Mouse (Mus musculus): ENCODE results near the gene Xrra1.

The Xrra1 gene

GRCm38 (mm10) chr7:99858813-99859585, at the start of gene Xrra1:
Xrra1 (plus strand) TSS chr7:99859116.
- DNase-seq (ENCODE audit: low read depth, low spot score), result peak; percentile 96

DNA sequence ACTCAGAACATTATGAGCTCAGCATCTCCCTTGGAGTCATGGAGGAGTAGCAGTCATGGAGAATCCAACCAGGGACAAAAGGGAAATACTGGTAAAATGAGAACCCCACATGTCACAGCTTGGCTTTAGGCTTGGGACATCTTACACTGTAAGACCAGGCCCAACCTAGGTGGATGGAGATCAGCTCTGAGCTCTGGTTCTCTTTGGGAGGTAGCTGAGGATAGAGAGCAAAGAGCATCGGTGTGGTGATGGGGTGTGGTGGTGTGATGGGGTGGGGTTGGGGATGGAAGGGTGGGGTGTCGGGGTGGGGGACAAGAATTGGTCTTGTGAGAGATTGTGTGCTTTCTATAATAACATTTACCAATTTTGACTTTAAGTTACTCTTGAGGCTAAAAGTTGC, 48.1 kb upstream of the Xrra1 start:
- DNase-seq (ENCODE audit: low read depth, low spot score), result no peak

DNA sequence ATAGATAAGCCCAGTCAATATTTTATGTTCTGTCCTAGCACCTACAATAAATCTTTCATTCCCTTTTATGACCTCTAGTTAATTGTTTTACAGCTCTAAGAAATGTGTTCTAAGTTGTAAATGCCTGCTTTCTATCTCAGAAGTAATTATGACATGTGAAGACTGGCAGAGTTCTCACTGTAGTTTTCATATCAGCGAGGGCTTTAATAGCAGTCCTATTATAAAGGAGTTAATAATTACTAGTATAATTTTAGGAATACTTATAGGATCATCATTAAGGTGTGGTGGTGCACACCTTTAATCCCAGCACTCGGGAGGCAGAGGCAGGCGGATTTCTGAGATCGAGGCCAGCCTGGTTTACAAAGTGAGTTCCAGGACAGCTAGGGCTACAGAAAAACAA, 47.3 kb upstream of the Xrra1 start:
- DNase-seq (ENCODE audit: low read depth, low spot score), result no peak

GRCm38 (mm10) chr7:99813394-99813793, 45.5 kb upstream of the Xrra1 start:
- DNase-seq (ENCODE audit: low read depth, low spot score), result peak; percentile 65

DNA sequence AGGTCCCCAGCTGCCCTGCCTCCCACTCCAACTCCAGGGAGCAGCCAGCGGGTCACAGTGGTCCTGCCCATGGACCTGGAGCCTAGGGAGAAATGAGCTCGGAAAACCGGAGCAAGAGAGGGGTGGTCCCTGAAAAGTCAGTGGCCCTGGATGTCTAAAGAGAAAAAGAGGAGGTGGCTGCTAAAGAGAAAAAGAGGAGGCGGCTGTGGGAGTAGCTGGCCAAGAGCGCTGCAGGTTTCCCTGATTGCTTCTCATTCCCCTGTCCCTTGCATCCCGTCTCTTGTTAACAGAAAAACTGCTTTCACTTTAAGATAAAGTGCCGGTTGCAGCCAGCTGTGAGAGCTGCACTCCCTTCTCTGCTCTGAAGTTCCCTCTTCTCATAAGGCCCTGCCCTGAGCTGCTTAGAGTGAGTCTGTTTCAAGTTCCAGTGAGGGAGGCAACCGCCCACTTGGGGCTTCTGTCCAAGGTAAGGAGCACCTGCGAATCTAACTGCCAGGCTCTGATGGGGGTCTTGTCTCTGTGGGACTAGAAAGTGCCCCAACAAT, 40.7 kb upstream of the Xrra1 start:
- DNase-seq (ENCODE audit: low read depth, low spot score), result peak; percentile 44

- DNase-seq (ENCODE audit: low read depth, low spot score), result no peak
These were observed 37.0 kb upstream of the Xrra1 start for GRCm38 (mm10) chr7:99821953-99822352.

DNA sequence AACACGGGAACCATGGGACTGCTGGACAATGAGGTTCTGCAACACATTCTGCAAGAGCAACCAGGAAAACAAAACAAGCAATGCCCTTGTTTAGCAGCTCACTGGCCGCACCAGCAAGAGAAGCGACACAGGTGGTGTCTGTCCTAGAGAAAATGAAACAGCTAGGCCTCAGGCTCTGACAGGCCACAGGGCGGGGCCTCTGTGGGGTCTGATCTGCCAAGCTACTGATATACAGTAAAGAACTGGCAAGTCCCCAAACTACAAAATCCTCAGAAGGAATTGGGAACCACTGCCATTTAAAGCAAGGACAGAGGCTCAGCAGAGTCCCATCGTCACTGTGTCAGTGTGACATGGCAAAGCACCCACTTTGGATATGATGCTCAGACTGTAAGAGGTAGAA, 36.5 kb upstream of the Xrra1 start:
- DNase-seq (ENCODE audit: low read depth, low spot score), result peak; percentile 70

GRCm38 (mm10) chr7:99823045-99823663, 35.8 kb upstream of the Xrra1 start:
- no peak for DNase-seq (ENCODE audit: low read depth, low spot score)

DNA sequence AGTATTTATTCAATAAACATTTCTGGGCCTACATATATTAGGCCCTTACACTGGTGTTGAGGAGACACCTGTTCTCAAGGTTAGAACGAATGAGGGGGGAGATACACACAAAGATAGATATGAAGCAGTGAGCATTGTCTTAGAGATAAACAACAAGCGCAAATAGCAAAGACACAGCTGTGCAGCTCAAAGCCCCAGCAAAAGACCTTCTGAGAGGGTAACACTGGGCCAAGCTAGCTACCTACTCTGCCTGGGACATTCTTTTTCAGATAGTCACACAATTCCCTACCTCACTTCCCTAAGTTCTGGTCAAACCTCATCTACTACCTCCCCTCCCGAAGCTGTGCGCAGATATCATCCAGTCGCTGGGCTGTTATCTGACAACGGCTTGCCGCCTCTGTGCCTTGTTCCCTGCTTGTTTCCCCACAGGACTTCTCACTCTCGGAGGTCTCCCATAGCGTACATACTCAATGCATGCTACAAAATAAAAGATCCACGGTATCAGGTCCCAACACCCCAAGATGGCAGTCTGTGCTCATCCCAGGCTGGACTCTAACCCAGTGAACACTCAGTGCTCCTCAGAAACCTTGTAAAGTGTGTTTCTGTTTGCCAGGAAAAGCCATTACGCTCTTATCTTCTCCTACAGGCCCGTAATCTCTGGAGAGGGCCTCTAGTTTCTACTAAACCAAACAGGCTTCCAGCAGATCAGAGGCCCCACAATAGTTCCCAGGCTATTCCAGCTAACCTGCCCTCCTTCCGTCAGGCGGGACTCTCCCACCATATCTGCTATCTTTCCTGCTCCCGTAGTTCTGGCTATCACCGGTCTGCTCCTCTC, 34.0 kb upstream of the Xrra1 start:
- DNase-seq (ENCODE audit: low read depth, low spot score), result no peak

- DNase-seq (ENCODE audit: low read depth, low spot score), result no peak
These were observed 33.4 kb upstream of the Xrra1 start for GRCm38 (mm10) chr7:99825511-99825910.

- no peak for DNase-seq (ENCODE audit: low read depth, low spot score)
These were observed 32.8 kb upstream of the Xrra1 start for GRCm38 (mm10) chr7:99826096-99826495.

- peak; percentile 93 for DNase-seq (ENCODE audit: low read depth, low spot score)
These were observed 30.8 kb upstream of the Xrra1 start, which contains the start of gene Neu3 for GRCm38 (mm10) chr7:99828083-99828570. Neu3 (minus strand) TSS chr7:99828417.

DNA sequence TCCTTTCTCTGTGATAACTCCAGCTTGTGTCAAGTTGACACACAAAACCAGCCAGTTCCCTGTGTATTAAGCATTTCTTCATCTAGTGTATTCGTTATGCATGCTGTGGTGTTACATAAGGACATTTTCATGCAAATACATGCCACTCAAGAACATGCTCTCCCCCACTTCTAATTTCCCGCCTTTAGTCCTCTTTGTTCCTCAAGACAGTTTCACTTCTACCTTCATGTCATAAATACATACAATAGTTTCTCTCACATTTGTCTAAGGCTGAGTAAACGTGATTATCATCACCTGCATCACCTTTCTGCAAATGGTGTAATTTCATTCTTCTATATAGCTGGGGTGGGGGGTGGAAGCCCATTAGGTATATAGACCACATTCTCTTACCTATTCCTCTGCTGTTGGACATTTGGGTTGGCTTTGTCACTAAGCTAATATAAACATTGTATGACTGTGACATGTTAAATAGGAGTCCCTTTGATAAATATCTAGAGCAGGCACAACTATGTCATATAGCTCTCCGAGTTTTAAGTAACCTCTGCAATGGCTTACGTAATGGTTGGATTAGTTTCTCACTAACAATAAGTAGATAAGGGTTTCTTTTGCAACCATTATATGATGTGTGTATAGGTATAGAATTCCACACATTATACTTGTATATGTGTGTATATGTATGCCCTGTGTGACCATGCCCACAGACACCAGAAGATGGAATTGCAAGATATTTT, 25.6 kb upstream of the Xrra1 start:
- DNase-seq (ENCODE audit: low read depth, low spot score), result peak; percentile 86

- peak; percentile 75 for DNase-seq (ENCODE audit: low read depth, low spot score)
These were observed 25.1 kb upstream of the Xrra1 start for GRCm38 (mm10) chr7:99833846-99834222.

DNA sequence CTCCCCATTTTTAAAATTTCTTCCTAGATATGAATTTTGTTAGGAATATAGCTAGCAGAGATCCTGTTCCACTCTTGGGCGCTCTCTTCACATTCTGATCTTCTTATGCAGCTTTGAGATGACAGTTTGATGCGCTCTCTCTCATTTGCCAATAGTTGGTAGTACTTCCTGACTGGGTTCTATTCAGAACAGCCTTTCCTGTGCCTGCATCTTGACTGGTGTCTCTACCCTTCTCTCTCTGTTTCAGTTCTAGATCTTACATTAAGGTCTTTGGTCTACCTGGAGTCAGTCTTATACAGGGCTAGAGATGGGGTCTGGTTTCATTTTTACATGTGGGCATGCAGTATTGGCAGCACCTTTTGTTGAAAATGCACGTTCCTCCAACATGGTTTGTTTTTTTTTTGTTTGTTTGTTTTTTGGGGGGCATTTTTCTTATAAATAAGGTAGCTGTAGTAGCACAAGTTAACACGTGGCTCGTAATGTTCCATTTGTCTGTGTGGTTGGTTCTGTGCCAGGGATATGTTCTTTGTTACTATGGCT, 24.5 kb upstream of the Xrra1 start:
- DNase-seq (ENCODE audit: low read depth, low spot score), result peak; percentile 59

GRCm38 (mm10) chr7:99836781-99837180, 22.1 kb upstream of the Xrra1 start:
- no peak for DNase-seq (ENCODE audit: low read depth, low spot score)

DNA sequence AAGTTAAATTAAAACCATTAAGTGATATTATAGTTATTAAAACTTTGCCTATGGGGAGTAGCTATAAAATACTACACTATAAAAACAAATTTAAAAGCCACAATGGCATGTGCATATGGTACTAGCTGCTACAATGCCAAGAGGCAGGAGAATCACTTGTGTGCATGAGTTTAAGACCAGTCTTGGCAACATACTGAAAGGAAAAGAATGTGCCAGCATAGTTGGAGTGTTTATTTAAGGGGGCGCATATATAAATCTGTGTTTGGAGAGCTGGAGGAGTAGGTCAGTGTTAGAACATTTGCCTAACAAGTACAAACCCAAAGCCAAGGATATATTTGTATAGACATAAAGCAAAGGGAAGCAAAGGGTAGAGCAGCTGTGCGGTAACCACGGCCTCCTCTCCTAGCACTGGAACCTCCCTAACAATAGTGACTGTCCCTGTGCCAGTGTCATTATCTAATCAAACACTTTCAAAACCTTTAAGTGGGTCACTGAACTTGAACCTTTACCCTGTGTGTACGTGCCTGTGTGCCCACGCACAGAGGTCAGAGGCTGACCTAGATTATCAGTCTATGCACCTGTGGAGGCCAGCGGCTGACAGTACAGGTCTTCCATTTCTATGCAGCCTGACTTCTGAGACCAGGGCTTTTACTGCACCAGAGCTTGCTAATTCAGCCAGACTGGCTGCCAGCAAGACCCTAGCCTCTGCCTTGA, 21.4 kb upstream of the Xrra1 start:
- DNase-seq (ENCODE audit: low read depth, low spot score), result no peak

GRCm38 (mm10) chr7:99838241-99838640, 20.7 kb upstream of the Xrra1 start:
- no peak for DNase-seq (ENCODE audit: low read depth, low spot score)

- DNase-seq (ENCODE audit: low read depth, low spot score), result no peak
These were observed 13.2 kb upstream of the Xrra1 start for GRCm38 (mm10) chr7:99845533-99846236.

GRCm38 (mm10) chr7:99850534-99850933, 8.4 kb upstream of the Xrra1 start:
- DNase-seq (ENCODE audit: low read depth, low spot score), result peak; percentile 83

Measured in A20 (cell line).